Mouse (Mus musculus) spleen, postnatal 0 days (tissue): Measurements from ENCODE around the gene Fam189a1. TPM values are rescaled to one million over a fixed set of nuclear protein-coding genes. Genes with fewer than 3 reads are reported as not detected.

ENCODE experiments used
- polyA plus RNA-seq: library from polyadenylated mRNA; unstranded; fragments of >200 nt; fragmentation: Nextera tagmentation; extraction: Ambion mirVana; gene quantifications from 2 replicates; pipeline ENCODE4 v1.2.1, GENCODE M21; 2015

Fam189a1 gene
- 0.23 and 0.43 TPM in 2 replicates for polyA plus RNA-seq

GRCm38 (mm10) chr7:65156514-65156911 lies at the start of gene Fam189a1:
Gene Fam189a1 (minus strand): TSS chr7:65156570.

DNA sequence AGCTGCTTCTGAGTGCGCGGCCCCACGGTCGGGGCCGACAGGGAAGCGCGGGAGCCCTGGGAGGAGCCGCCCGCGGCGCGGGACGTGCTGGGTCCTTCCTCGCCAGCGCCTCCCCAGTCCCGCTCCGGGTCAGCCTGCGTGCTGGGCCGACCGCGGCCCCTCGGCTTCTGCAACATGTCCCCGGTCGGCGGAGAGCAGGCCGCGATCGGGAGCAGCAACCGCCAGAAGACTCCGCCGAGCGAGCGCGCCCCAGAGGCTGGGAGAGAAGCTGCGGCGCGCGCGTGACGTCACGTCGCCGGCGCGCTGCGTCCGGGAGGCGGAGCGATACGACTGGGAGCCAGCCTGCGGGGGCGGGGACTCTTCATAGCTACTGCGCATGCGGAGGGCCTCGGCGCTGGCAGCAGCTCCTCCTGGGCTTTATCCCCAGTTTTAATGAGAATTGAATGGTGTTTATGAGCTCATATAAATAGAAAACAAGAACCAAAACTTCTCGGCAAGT lies 283.6 kb downstream of the Fam189a1 start, which contains the start of gene Nsmce3:
Nsmce3 (minus strand) TSS at position 255 of the 499 bp plus-strand sequence.

